Mouse (Mus musculus) embryonic facial prominence, embryonic 10.5 days (tissue): Measurements from ENCODE around the gene Tlr9. TPM values are rescaled to one million over a fixed set of nuclear protein-coding genes. Genes with fewer than 3 reads are reported as not detected.

Experiments used
- DNase-seq: peaks from one replicate; pipeline ENCODE4 v3.0.0-alpha.2; 2017; ENCODE audit warnings: low spot score
- H3K27ac ChIP-seq: fragments of 300-500 bp; sonication (generic); replicated peaks from 2 replicates; pipeline ENCODE4 v1.5.1; 2016; ENCODE audit warnings: mild to moderate bottlenecking
- H3K27me3 ChIP-seq: fragments of 300-500 bp; sonication (generic); replicated peaks from 2 replicates; pipeline ENCODE4 v1.6.1; 2016; ENCODE audit warnings: low read depth, mild to moderate bottlenecking; ENCODE audit not compliant: poor library complexity, severe bottlenecking
- H3K36me3 ChIP-seq: fragments of 300-500 bp; sonication (generic); replicated peaks from 2 replicates; pipeline ENCODE4 v1.6.1; 2016; ENCODE audit warnings: mild to moderate bottlenecking, moderate library complexity
- H3K4me1 ChIP-seq: fragments of 300-500 bp; sonication (generic); 2 replicates; pipeline ENCODE4 v1.6.1; 2016
- H3K4me3 ChIP-seq: fragments of 300-500 bp; sonication (generic); 2 replicates; pipeline ENCODE4 v1.5.1; 2016; ENCODE audit warnings: mild to moderate bottlenecking, moderate library complexity
- H3K9me3 ChIP-seq: fragments of 300-500 bp; sonication (generic); 2 replicates; pipeline ENCODE4 v1.6.1; 2016; ENCODE audit warnings: mild to moderate bottlenecking
- WGBS: fragments of 180-500 bp; shearing (Covaris S2); methylation state at CpG from one replicate; pipeline ENCODE4 v1.1.7; 2016; 5-methylcytosine and 5-hydroxymethylcytosine counted together
- polyA plus RNA-seq: library from polyadenylated mRNA; unstranded; fragments of >200 nt; fragmentation: Nextera tagmentation; extraction: Ambion mirVana; gene quantifications from 2 replicates; pipeline ENCODE4 v1.2.1, GENCODE M21; 2016

Tlr9 gene
- polyA plus RNA-seq, 1 experiment from 2014 or later: not detected

DNA sequence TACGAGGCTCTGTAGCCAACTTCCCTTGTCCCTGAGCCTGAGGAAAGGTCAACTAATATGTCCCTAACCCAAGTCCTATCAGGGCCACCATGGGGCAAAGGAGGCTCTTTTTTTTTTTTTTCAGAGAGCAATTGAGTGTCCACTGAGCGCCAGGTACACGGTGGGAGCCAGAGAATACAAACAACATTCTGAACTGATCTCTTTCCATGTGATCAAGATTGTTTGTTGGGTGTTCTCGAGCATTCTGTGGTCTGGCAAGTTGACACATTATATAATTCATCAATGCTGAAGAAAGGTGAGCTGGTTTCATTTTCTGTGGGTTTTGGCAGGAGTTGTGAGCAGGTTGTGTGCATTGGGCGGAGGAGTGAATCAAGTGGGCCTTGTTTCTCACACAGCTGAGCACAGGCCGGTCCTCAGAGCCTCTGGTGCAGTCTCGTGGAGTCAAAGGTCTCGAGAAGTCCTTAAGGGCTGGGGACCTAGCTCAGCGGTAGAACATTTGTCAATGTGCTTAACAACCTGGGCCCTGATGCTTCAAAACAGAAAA, 41.1 kb downstream of the Tlr9 start:
- no peaks in the 10 kb centered on the region for H3K9me3 ChIP-seq
- WGBS: 84% methylated on average over 9 of the region's 9 CpGs
- H3K4me3 ChIP-seq: no peak overlapping the region
- DNase-seq: no peak
- H3K27ac ChIP-seq: no peak overlapping the region
- H3K36me3 ChIP-seq: no peaks in the 10 kb centered on the region
- H3K4me1 ChIP-seq: peaks cover 13% of the 10 kb centered on the region
- H3K27me3 ChIP-seq: no peaks in the 10 kb centered on the region

GRCm38 (mm10) chr9:106265358-106266075, 43.1 kb downstream of the Tlr9 start:
- peaks cover 29% of the 10 kb centered on the region for H3K4me1 ChIP-seq
- WGBS: 79% methylated on average over 12 of the region's 12 CpGs
- H3K27me3 ChIP-seq: no peaks in the 10 kb centered on the region
- no peak overlapping the region for H3K4me3 ChIP-seq
- H3K27ac ChIP-seq: no peak overlapping the region
- no peaks in the 10 kb centered on the region for H3K9me3 ChIP-seq
- H3K36me3 ChIP-seq: no peaks in the 10 kb centered on the region
- no peak for DNase-seq

DNA sequence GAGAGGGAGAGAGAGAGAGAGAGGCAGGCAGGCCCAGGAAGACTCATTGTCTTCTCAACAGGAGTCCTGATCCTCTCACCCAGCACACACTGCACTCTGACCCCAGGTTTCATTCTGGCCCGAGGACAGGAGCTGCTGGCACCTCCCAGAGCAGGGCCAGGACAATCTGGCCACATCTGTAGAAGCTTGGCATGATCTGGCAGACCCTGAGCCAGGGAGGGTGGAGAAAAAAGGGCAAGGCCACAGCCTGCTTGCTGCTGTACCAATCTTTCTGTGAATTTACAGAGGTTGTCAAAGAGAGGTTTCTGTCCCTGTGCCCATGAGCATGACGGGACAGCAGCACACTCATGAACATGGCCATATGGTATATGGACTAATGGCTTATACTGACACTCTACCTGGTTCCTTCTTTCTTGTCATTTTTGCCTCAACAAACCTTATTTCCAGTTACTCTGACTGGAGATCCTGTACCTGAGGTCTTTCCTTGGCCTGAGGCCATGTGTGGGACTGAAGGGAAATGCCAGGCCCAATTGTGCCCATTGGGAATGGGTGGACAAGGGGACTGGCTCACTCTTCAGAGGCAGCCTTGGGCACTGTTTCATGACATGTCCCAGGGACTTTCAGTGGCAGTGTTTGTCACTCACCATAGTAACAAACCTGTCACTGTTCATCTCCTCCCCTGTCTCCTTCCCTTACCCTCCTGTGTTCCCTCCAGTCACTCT, 44.7 kb downstream of the Tlr9 start:
- Histone ChIP-seq H3K4me3 (no peak overlapping the region), H3K9me3 (no peaks in the 10 kb centered on the region), H3K27me3 (no peaks in the 10 kb centered on the region), H3K4me1 (peaks cover 29% of the 10 kb centered on the region), H3K27ac (no peak overlapping the region), H3K36me3 (no peaks in the 10 kb centered on the region)
- no peak for DNase-seq
- 63% methylated on average over 2 of the region's 2 CpGs for WGBS

- no peak overlapping the region for H3K4me3 ChIP-seq
- H3K36me3 ChIP-seq: no peaks in the 10 kb centered on the region
- no peak for DNase-seq
- WGBS: 49% methylated on average over 4 of the region's 4 CpGs
- no peaks in the 10 kb centered on the region for H3K9me3 ChIP-seq
- H3K4me1 ChIP-seq: peaks cover 29% of the 10 kb centered on the region
- no peak overlapping the region for H3K27ac ChIP-seq
- H3K27me3 ChIP-seq: no peaks in the 10 kb centered on the region
These were observed 46.0 kb downstream of the Tlr9 start for GRCm38 (mm10) chr9:106268421-106268820.

GRCm38 (mm10) chr9:106269076-106269788, 46.8 kb downstream of the Tlr9 start:
- Histone ChIP-seq H3K36me3 (no peaks in the 10 kb centered on the region), H3K27me3 (no peaks in the 10 kb centered on the region), H3K9me3 (no peaks in the 10 kb centered on the region), H3K27ac (peak overlapping the region; percentile 24; the same call in 1 of the 2 replicates), H3K4me1 (peaks cover 29% of the 10 kb centered on the region), H3K4me3 (no peak overlapping the region)
- no peak for DNase-seq
- 73% methylated on average over 9 of the region's 9 CpGs for WGBS

DNA sequence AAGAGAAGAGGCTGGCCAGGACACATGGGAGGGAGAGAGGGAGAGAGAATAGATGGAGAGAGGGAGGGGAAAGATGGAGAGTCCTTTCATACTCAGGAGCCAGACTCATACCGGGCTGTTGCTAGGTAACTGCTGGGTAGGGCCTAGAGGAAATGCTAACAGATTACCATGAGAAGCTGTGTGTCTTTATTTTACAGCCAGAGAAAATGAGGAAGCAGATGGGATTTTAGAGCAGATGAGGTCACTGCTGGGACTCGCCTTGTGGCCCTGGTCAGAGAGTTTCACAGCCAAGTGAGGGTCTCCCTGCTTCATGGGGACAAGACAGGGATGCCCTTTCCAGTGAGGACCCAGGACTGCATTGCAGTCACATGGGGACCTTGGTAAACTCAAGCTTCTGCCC, 47.5 kb downstream of the Tlr9 start:
- 55% methylated on average over 2 of the region's 2 CpGs for WGBS
- no peak for DNase-seq

DNA sequence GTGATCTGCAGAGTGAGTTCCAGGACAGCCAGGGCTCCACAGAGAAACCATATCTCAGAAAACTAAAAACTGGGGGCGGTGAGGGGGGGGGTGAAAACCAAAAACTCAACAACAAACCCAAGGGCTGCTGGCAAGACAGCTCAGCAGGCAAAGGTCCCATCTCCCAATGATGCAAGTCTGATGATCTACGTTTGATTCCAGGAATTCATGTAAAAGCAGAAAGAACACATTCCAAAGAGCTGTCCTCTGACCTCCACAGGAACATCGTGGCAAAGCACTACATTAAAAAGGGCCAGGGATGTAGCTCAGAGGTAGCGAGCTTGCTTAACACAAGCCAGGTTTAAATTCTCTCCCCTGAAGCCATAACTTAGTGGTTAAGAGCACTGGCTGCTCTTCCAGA, 48.3 kb downstream of the Tlr9 start:
- H3K4me1 ChIP-seq: peaks cover 30% of the 10 kb centered on the region
- 71% methylated on average over 4 of the region's 4 CpGs for WGBS
- no peak overlapping the region for H3K4me3 ChIP-seq
- DNase-seq: no peak
- no peak overlapping the region for H3K27ac ChIP-seq
- H3K36me3 ChIP-seq: no peaks in the 10 kb centered on the region
- no peaks in the 10 kb centered on the region for H3K9me3 ChIP-seq
- H3K27me3 ChIP-seq: no peaks in the 10 kb centered on the region

More for the DNA sequence above, 47.5 kb downstream of the Tlr9 start:
- Histone ChIP-seq H3K4me1 (peaks cover 31% of the 10 kb centered on the region), H3K9me3 (no peaks in the 10 kb centered on the region), H3K27me3 (no peaks in the 10 kb centered on the region), H3K36me3 (no peaks in the 10 kb centered on the region), H3K4me3 (no peak overlapping the region), H3K27ac (no peak overlapping the region)

GRCm38 (mm10) chr9:106272288-106272687, 49.9 kb downstream of the Tlr9 start:
- Histone ChIP-seq H3K4me3 (no peak overlapping the region), H3K4me1 (peaks cover 26% of the 10 kb centered on the region), H3K27me3 (no peaks in the 10 kb centered on the region), H3K9me3 (no peaks in the 10 kb centered on the region), H3K36me3 (no peaks in the 10 kb centered on the region), H3K27ac (no peak overlapping the region)
- DNase-seq: no peak
- 98% methylated on average over 1 of the region's 1 CpGs for WGBS

DNA sequence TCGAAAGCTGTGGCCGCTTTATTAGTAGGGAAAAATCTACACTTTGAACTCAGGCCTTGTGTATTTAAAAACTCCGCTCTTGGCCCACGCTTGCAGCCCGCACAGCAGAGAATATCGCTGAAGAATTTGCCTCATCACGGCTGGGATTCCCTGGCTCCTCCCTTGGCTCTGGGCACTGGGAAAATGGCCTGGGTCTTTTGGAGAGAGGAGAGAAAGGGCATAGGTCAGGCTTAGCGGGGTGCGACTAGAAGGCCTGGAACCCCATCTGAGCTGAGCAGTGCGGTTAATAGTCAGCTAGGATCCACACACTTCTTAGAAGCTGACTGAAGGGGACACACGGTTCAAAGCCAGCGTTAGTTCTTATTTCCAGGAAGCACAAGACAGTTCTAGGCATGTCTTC, 50.9 kb downstream of the Tlr9 start:
- no peaks in the 10 kb centered on the region for H3K36me3 ChIP-seq
- H3K4me3 ChIP-seq: no peak overlapping the region
- peaks cover 21% of the 10 kb centered on the region for H3K4me1 ChIP-seq
- no peaks in the 10 kb centered on the region for H3K9me3 ChIP-seq
- H3K27ac ChIP-seq: no peak overlapping the region
- H3K27me3 ChIP-seq: no peaks in the 10 kb centered on the region
- 86% methylated on average over 12 of the region's 12 CpGs for WGBS
- DNase-seq: no peak

DNA sequence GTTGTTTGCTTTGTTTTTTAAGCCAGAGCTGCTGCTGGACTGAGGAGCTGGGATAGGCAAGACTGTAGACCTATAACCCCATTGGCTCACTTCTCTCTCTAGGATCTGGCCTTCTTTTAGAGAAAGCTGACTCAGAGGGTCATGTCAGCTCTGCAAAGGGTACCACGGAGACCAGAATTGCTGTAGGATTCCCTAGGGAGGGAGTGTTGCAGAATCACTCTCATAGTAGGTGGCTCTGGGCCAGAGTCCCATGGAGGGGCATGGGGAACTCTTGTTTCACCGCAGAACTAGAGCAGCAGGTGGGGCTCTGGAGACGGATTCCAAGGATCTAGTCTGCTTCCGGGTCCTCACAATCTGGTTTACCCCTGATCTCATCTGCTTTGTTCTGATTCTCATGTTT, 51.4 kb downstream of the Tlr9 start:
- Histone ChIP-seq H3K27ac (no peak overlapping the region), H3K9me3 (no peaks in the 10 kb centered on the region), H3K27me3 (no peaks in the 10 kb centered on the region), H3K4me3 (no peak overlapping the region), H3K4me1 (peaks cover 16% of the 10 kb centered on the region), H3K36me3 (no peaks in the 10 kb centered on the region)
- 69% methylated on average over 4 of the region's 4 CpGs for WGBS
- DNase-seq: no peak

- WGBS: 82% methylated on average over 8 of the region's 8 CpGs
- no peak overlapping the region for H3K27ac ChIP-seq
- peaks cover 8% of the 10 kb centered on the region for H3K4me1 ChIP-seq
- H3K9me3 ChIP-seq: no peaks in the 10 kb centered on the region
- H3K27me3 ChIP-seq: no peaks in the 10 kb centered on the region
- DNase-seq: no peak
- H3K4me3 ChIP-seq: no peak overlapping the region
- no peaks in the 10 kb centered on the region for H3K36me3 ChIP-seq
These were observed 52.3 kb downstream of the Tlr9 start for GRCm38 (mm10) chr9:106274652-106275180.

- no peaks in the 10 kb centered on the region for H3K36me3 ChIP-seq
- DNase-seq: no peak
- no peaks in the 10 kb centered on the region for H3K9me3 ChIP-seq
- no peak overlapping the region for H3K27ac ChIP-seq
- no peaks in the 10 kb centered on the region for H3K27me3 ChIP-seq
- 80% methylated on average over 1 of the region's 1 CpGs for WGBS
- no peak overlapping the region for H3K4me3 ChIP-seq
- H3K4me1 ChIP-seq: peaks cover 9% of the 10 kb centered on the region
These were observed 53.4 kb downstream of the Tlr9 start for GRCm38 (mm10) chr9:106275806-106276205.
